Mouse (Mus musculus) kidney, postnatal 36 days (tissue): ENCODE data around the gene Rnf31.

Source experiments
- DNase-seq, 2 experiments: peaks; one replicate each; pipeline ENCODE4 v3.0.0; 2021 to 2022; ENCODE audit warnings: mixed read lengths in 2 of 2

Gene Rnf31

GRCm38 (mm10) chr14:55591331-55591891 lies at the start of gene Rnf31:
Gene Rnf31, plus strand, starts transcription at chr14:55591708.
- DNase-seq = peak; percentile 96 to 99

GRCm38 (mm10) chr14:55542268-55542667 lies 49.2 kb upstream of the Rnf31 start:
- no peak for DNase-seq

- no peak for DNase-seq
Observed at GRCm38 (mm10) chr14:55544334-55544733, 47.2 kb upstream of the Rnf31 start.

- DNase-seq = no peak
Observed at GRCm38 (mm10) chr14:55550191-55550590, 41.3 kb upstream of the Rnf31 start.

- no peak for DNase-seq
Observed at GRCm38 (mm10) chr14:55551347-55551746, 40.2 kb upstream of the Rnf31 start.

- DNase-seq = no peak
Observed at GRCm38 (mm10) chr14:55551794-55552193, 39.7 kb upstream of the Rnf31 start.

GRCm38 (mm10) chr14:55554635-55555034 lies 36.9 kb upstream of the Rnf31 start:
- no peak for DNase-seq

GRCm38 (mm10) chr14:55555788-55556187 lies 35.7 kb upstream of the Rnf31 start:
- no peak for DNase-seq

- DNase-seq = peak; percentile 90 to 93
Observed at GRCm38 (mm10) chr14:55557003-55557402, 34.5 kb upstream of the Rnf31 start.

- DNase-seq = peak; percentile 43 to 44
Observed at GRCm38 (mm10) chr14:55557587-55557986, 33.9 kb upstream of the Rnf31 start.

GRCm38 (mm10) chr14:55558740-55559448 lies 32.6 kb upstream of the Rnf31 start:
- no peak for DNase-seq

GRCm38 (mm10) chr14:55559799-55560201 lies 31.7 kb upstream of the Rnf31 start, which contains the start of gene Dcaf11:
Gene Dcaf11, plus strand, starts transcription at chr14:55560006.
- DNase-seq = peak; percentile 96 to 97

- peak; percentile 99 to 100 for DNase-seq
Observed at GRCm38 (mm10) chr14:55560202-55561073, 31.1 kb upstream of the Rnf31 start, which contains the start of gene A730061H03Rik. Gene A730061H03Rik, minus strand, starts transcription at chr14:55560406.

GRCm38 (mm10) chr14:55561860-55562259 lies 29.6 kb upstream of the Rnf31 start:
- peak in 1 of 2 experiments; percentile 38 for DNase-seq

GRCm38 (mm10) chr14:55563249-55563648 lies 28.3 kb upstream of the Rnf31 start:
- DNase-seq = no peak

GRCm38 (mm10) chr14:55565748-55566147 lies 25.8 kb upstream of the Rnf31 start:
- peak in 1 of 2 experiments; percentile 40 for DNase-seq

GRCm38 (mm10) chr14:55567496-55567895 lies 24.0 kb upstream of the Rnf31 start:
- peak; percentile 53 to 69 for DNase-seq

GRCm38 (mm10) chr14:55570588-55570987 lies 20.9 kb upstream of the Rnf31 start:
- no peak for DNase-seq

- no peak for DNase-seq
Observed at GRCm38 (mm10) chr14:55571760-55572159, 19.7 kb upstream of the Rnf31 start.

GRCm38 (mm10) chr14:55575302-55575701 lies 16.2 kb upstream of the Rnf31 start, which contains the start of gene Fitm1:
Gene Fitm1, plus strand, starts transcription at chr14:55575617.
- no peak for DNase-seq

- DNase-seq = peak; percentile 66 to 70
Observed at GRCm38 (mm10) chr14:55575711-55576110, 15.8 kb upstream of the Rnf31 start.

- peak in 1 of 2 experiments; percentile 60 for DNase-seq
Observed at GRCm38 (mm10) chr14:55576376-55576775, 15.1 kb upstream of the Rnf31 start.
